Mouse (Mus musculus) retina, embryonic 14.5 days (tissue): Measurements from ENCODE around the gene Zcchc14.
"Not testable (repeated sequence)": the region's sequence is repeated elsewhere in the genome, so short reads cannot be mapped to it uniquely, and the experiment has no call there.

ENCODE experiments used
- DNase-seq: peaks from one replicate; pipeline ENCODE4 v3.0.0-alpha.2; 2015; ENCODE audit warnings: low spot score

Gene Zcchc14

GRCm38 (mm10) chr8:121623043-121623442 lies 29.7 kb downstream of the Zcchc14 start:
- DNase-seq = no peak

GRCm38 (mm10) chr8:121621879-121622278 lies 30.8 kb downstream of the Zcchc14 start:
- DNase-seq = no peak

- DNase-seq = no peak
These were observed 31.7 kb downstream of the Zcchc14 start for GRCm38 (mm10) chr8:121620801-121621516.

DNA sequence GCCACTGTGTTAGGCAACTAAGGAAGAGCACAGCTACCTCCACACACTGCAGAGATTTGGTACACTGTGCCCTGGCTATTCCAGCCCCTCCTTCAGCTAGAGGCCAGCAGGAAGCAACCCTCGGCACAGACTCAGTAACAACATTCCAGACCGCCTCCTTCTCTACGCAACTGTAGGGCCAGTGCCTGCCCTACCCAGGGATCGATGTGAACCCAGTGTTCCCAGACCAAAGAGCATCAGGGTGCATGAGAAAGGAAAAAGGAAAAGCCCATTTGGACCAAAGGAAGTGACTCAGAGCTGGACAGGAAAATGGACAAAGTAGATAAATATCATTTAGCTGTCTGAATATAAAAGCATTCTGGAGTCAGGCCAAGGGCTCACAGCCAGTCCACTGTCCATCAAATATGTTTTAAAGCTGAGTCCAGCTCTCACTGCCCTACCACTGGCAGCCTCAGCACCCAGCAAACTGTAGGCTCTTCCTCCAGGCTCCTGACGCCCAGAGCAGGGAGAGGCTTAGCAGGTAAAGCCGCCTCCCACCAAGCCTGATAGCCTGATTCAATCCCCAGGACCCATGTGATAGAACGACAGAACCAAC lies 33.2 kb downstream of the Zcchc14 start:
- no peak for DNase-seq

GRCm38 (mm10) chr8:121613419-121613818 lies 39.3 kb downstream of the Zcchc14 start:
- DNase-seq = no peak

- DNase-seq = no peak
These were observed 42.8 kb downstream of the Zcchc14 start for GRCm38 (mm10) chr8:121609916-121610315.

DNA sequence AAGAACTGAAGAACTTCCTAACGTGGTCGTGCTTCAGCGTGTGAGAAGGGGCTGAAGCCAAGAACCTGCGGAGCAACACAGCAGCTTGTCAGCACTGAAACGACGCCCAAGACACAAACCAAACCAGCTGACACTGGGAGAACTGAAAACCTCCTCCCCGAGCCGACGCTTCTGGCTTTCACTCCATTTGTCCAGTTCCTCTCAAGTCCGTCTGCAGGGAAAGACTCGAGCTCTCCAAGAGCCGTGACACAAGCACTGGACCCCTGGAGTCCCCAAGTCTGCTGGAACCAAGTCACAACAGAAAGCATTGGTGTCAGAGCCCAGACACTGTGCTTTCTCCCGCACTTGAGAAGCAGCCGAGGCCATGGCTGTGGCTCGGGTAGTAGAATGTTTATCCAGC lies 43.5 kb downstream of the Zcchc14 start:
- DNase-seq = no peak

DNA sequence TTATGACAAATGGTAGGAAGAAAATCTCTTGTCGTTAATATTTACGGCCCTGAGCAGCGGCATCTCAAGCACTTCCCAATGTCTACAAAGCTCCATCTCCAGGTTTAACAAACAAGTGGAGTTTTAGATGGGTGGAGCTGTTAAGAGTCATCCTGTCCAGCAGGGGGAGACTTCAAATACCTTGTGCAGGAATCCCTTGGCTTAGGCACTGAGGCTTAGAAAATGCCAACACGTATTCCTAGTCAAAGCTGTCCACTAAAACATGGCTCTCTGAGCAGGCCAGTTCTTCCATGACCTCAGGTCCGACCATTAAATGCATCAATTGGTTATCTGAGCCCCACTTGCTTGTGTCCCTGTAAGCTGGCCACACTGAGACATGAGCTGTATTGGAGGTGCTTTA lies 45.0 kb downstream of the Zcchc14 start:
- peak; percentile 45 for DNase-seq

DNA sequence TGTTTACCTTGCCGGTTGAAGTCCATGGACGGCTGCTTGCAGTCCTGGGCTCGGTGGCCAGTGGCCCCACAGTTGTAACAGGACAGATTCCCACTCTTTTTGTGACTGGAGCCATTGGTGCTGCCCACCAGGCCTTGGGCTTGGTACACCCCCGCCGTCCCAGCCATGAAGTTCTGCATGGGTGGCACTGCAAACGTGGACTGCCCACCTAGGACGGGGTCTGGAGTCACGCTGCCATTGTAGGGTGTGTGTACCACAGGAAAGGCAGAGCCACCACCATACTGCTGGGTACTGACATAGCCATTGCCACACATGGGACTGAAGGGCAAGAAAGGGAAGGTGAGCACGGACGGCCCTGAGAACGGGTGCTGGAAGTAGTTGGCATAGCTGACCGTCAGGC lies 48.9 kb downstream of the Zcchc14 start:
- DNase-seq = no peak

- peak; percentile 82 for DNase-seq
These were observed 49.8 kb downstream of the Zcchc14 start for GRCm38 (mm10) chr8:121602860-121603259.

DNA sequence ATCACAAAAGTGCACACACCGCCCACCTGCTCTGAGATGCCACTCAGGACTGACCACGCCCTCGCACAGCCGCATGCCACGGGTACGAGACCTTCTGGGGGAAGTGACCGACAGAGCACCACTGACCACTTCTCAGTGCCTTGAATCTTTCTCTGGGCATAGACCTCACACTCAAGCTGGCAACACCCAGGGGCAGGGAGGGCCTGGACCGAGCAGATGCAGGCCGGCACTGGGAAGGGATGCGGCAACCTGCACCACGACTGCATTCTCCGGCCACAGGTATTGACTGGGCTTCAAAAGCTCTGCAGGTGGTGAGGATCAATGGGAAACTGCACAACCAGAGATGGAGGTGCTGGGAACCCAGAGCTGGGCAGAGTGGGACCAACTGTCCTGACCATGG lies 50.3 kb downstream of the Zcchc14 start:
- DNase-seq = no peak

DNA sequence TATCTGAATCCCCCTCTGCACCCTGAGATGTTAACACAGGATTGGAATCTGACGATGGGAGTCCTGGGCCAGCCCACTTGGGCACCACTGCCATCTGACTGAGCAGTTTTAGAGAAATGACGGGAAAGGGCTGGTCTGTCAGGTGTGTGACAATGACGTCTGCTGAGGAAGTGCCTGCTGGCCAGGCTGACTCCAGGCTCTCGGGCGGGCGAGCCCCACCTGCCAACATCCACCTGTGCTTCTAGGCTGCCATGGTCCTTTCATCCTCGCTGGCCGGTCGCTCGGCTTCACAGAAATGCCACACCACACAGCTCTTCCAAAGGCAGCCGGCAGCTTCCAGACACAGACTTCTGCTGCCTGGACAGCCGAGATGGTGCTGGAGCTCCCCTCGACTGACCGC lies 52.9 kb downstream of the Zcchc14 start:
- no peak for DNase-seq

DNA sequence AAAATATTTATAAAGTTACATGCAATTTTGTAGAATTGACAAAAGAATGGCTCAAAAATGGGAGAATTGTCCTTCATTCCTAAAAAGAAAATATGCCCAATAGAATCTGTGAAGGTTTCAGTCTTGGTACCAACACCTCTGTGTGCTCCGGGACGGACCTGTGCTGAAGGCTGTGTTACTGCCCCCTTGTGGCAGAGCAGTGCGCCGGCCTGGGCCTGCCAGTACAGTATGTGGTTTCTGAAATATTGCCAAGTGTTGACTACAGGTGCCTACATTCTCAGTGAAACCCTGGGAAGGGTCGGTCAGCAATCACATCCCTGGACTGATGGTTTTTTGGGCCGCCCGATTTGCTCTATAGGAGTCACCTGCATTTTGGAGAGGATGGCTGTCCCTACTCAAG lies 53.8 kb downstream of the Zcchc14 start:
- DNase-seq = peak; percentile 85

GRCm38 (mm10) chr8:121598190-121598589 lies 54.5 kb downstream of the Zcchc14 start:
- DNase-seq = no peak

- DNase-seq = not testable (repeated sequence)
These were observed 55.2 kb downstream of the Zcchc14 start for GRCm38 (mm10) chr8:121597492-121597891.

DNA sequence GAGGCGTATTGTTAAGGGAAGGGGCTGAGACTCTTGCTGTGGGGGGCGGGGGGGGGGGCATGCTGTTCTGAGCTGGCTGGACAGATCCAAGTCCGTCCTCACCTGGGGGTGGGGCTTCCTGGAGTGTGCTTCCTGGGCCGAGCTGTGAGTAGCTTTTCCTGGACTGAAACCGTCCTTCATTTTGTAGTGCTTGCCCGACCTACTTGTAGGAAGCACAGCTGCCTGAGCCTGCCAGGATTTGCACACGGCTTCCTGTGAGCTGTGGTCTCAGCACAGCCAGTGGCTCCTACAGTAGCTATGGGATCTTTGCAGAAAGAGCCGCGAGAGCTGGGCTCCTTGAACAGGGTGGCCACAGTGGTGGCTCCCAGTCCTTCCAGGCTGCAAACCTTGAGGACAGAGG lies 58.7 kb downstream of the Zcchc14 start:
- DNase-seq = no peak

DNA sequence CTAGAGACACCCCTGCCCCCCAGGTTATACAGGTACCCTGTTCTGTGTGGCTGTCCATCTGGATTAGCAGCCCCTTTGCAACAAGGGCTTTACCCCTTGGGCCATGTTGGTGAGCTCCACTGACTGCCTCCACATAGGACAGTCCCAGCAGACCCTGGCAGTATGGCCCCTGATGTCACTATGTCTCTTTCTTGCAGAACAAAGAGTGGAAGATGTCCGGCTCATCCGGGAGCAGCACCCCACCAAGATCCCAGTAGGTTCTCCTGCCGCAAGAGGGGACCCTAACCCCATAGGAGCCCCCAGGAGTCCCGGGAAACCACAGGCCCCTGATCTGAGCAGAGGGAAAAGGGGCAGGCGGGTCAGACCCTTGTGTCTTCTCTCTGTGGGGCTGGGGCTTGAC lies 59.4 kb downstream of the Zcchc14 start:
- DNase-seq = no peak

DNA sequence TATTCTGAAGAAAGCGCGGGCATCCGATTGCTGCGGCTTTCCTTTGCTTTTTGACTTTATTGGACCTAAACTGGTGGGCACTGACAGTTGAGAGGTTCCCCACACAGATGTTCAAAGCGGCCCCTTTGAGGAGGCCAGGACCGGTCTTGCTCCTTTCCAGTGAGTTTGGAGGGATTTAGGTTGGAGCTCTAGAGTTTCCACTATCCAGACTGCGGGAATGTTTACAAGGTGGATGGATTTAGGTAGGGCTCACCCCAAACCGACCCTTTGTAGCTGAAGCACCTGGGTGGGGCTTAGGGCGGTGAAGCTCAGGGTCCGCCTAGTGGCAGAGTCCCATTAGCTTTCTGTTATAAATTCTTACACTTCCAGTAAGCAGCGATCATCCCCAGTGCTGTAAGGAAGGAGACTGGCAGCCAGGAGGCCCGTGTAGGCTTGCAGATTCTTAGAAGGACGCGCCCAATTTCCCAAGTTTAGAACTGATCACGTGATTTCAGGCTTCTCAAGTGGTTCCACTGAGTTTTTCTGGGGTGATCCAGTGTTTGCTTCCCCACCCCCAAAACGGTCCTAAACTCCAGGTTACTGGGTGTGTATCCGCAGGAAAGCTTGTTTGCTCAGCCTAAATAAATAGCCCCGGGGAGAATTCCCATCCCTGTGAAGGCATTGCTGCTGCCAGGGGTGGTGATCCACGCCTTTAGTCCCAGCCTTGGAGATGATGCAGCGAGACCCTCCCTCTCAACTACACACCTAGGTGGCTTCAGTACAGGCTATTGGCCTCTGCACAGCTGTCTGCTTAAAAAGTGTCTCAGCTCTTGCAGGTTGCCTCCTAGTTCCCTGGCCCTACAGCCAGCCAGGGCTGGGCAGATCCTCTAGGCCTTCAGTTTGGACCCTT lies 61.3 kb downstream of the Zcchc14 start:
- DNase-seq = peak; percentile 68

DNA sequence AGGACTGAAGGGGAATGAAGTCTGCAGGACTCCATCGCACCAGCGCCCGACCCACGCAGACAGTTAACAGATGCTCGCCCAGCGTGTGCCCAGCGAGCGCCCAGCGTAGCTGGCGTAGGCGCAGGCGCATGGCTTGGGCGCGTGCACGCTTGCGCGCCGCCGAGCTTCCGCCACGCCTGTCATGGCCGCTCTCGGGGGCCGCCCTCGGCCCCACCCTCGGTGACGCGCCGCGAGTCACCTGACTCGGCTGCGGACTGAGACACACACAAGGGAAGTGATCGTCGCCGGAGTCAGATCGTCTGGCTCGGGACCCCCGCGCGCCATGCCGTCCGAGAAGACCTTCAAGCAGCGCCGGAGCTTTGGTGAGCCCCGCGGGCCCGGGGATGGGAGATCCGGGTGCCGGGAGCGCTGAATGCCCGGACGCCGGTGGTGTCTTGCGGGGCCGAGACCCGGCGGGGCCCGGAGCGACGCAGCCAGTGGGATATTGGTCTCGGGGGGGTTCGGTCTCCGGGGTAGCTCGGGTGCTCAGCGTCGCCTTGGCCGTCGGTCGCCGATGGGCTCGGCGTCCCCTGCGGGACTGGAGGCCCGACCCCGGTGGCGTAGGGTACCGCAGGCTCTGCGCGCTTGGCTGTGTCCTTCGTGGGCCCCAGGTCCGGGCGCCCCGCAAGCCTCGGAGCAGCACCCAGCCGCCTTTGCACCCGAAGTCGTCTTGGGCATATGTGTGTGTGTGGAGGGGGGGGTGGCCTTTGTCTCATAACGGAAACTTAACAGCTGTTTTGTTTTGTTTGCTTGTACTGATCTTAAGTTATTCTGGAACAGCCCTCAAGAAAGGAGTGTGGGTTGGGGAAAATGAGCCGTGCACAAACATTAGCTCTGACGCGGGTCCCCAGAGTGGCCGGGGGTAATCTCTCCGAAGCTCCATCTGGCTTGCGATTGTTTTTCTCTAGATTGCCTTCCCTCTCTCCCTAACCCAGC lies 62.2 kb downstream of the Zcchc14 start, which contains the start of gene Map1lc3b:
Gene Map1lc3b, plus strand, starts transcription at position 159 of the 975 bp plus-strand sequence.
- peak; percentile 97 for DNase-seq

DNA sequence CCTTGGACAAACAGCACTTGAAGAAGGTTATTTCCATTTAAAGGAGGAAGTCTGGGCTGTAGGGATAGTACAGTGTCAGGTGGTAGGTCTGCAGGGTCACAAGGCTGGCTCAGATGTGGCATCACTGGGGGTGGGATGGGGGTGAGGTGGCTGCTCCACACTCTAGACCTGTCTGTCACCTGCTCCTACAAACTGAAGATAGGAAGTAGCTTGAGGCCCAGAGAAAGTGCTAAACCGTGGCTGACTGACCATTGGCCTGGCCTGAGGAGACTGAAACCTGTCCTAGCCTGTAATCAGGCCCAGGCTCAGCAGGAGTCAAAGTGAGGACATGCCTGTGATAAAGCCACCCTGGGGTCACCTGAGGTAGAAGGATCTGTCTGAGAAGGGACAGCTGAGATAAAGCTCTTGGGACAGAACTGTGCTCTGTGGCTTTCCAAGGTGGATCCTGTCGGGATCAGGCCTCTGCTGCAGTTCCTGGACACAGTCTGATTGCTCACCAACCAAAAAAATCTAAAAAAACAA lies 63.4 kb downstream of the Zcchc14 start:
- no peak for DNase-seq

- no peak for DNase-seq
These were observed 64.0 kb downstream of the Zcchc14 start for GRCm38 (mm10) chr8:121588750-121589149.
